Mouse (Mus musculus) hindbrain, embryonic 13.5 days (tissue): ENCODE measurements around the gene Arl8b. TPM values are rescaled to one million over a fixed set of nuclear protein-coding genes. Genes with fewer than 3 reads are reported as not detected.

ENCODE experiments used
- ATAC-seq: fragments of 200-750 bp; cut with Nextera tagmentation; 2 replicates; pipeline ENCODE4 v1.8.0; 2017; ENCODE audit warnings: moderate TSS enrichment; ENCODE audit not compliant: low FRiP score
- H3K27ac ChIP-seq: fragments of 300-500 bp; sonication (generic); 2 replicates; pipeline ENCODE4 v1.5.1; 2015; ENCODE audit warnings: inconsistent platforms, mild to moderate bottlenecking, moderate library complexity
- H3K27me3 ChIP-seq: fragments of 300-500 bp; sonication (generic); 2 replicates; pipeline ENCODE4 v1.6.1; 2015; ENCODE audit warnings: mild to moderate bottlenecking, inconsistent platforms
- H3K36me3 ChIP-seq: fragments of 300-500 bp; sonication (generic); 2 replicates; pipeline ENCODE4 v1.6.1; 2015; ENCODE audit warnings: mild to moderate bottlenecking, inconsistent platforms
- H3K4me1 ChIP-seq: fragments of 300-500 bp; sonication (generic); replicated peaks from 2 replicates; pipeline ENCODE4 v1.6.1; 2015; ENCODE audit warnings: inconsistent platforms
- H3K4me2 ChIP-seq: fragments of 300-500 bp; sonication (generic); 2 replicates; pipeline ENCODE4 v1.6.1; 2015; ENCODE audit warnings: inconsistent platforms, mild to moderate bottlenecking, moderate library complexity
- H3K4me3 ChIP-seq: fragments of 300-500 bp; sonication (generic); 2 replicates; pipeline ENCODE4 v1.5.1; 2015; ENCODE audit warnings: mild to moderate bottlenecking, inconsistent platforms
- H3K9ac ChIP-seq: fragments of 300-500 bp; sonication (generic); 2 replicates; pipeline ENCODE4 v1.6.1; 2015; ENCODE audit warnings: mild to moderate bottlenecking, inconsistent platforms
- H3K9me3 ChIP-seq: fragments of 300-500 bp; sonication (generic); 2 replicates; pipeline ENCODE4 v1.6.1; 2016; ENCODE audit warnings: inconsistent platforms
- WGBS: fragments of 180-500 bp; shearing (Covaris S2); methylation state at CpG from one replicate; pipeline ENCODE4 v1.1.7; 2015; 5-methylcytosine and 5-hydroxymethylcytosine counted together
- polyA plus RNA-seq: library from polyadenylated mRNA; unstranded; fragments of >200 nt; fragmentation: Nextera tagmentation; extraction: Ambion mirVana; gene quantifications from 2 replicates; pipeline ENCODE4 v1.2.1, GENCODE M21; 2015

Gene Arl8b
- polyA plus RNA-seq, 1 experiment from 2014 or later: 98.2 TPM

GRCm38 (mm10) chr6:108796706-108797105 is 13.8 kb downstream of the Arl8b start:
- WGBS: 30% methylated on average over 2 of the region's 2 CpGs
- H3K36me3 ChIP-seq: no peaks in the 10 kb centered on the region

DNA sequence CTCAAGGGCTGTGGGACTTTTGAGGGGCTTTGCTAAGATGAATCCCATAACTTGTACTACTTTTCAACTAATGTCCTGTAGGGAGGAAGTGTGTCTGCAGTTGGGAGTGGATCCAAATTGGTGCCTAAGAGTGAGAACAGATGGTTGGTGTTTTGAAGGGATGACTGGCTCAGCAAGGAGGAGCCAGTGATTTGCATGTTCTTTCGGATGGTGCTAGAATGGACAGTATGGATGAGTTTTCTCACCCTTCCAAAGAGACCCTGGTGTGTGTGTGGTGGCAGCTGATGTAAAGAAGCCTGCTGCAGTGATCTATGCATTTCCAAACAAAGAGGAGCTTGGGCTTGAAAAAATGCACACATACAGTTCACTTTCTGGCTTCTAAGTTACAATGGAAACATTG is 22.3 kb downstream of the Arl8b start:
- Histone ChIP-seq H3K36me3 (no peaks in the 10 kb centered on the region), H3K4me2 (no peak overlapping the region), H3K9me3 (no peaks in the 10 kb centered on the region), H3K27me3 (no peaks in the 10 kb centered on the region), H3K4me3 (no peak overlapping the region), H3K9ac (no peak overlapping the region), H3K27ac (no peak overlapping the region), H3K4me1 (peaks cover 18% of the 10 kb centered on the region)
- 9% methylated on average over 1 of the region's 1 CpGs for WGBS
- ATAC-seq: no peak

More at GRCm38 (mm10) chr6:108796706-108797105, 13.8 kb downstream of the Arl8b start:
- Histone ChIP-seq H3K27ac (no peak overlapping the region), H3K4me3 (no peak overlapping the region), H3K4me2 (no peak overlapping the region), H3K9ac (no peak overlapping the region), H3K9me3 (no peaks in the 10 kb centered on the region), H3K27me3 (no peaks in the 10 kb centered on the region), H3K4me1 (peaks cover 26% of the 10 kb centered on the region)
- 0 out of 2 replicates have a peak, but pooled peaks have one; percentile 33 for ATAC-seq

DNA sequence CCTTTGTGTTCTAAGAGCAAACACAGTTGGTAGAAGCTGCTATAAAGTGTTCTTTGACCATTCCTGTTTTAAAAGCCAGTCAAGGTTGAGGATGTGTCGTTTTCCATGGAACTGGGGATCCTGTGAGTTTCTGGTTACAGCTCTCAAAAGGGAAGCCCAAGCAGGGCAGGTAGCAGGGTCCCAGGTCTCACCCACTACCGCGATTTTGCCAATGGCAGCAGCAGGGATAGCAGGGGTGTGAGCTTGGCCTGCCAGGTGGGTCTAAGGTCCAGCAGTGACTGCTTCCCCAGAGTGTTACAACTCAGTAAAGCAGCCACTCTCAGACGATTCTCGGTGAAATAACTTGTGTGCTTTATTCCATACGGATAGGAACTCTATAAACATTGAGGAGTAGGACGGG is 23.0 kb downstream of the Arl8b start:
- no peak overlapping the region for H3K9ac ChIP-seq
- WGBS: 86% methylated on average over 7 of the region's 7 CpGs
- no peak overlapping the region for H3K4me3 ChIP-seq
- no peaks in the 10 kb centered on the region for H3K27me3 ChIP-seq
- ATAC-seq: no peak
- H3K4me1 ChIP-seq: peaks cover 18% of the 10 kb centered on the region
- H3K4me2 ChIP-seq: no peak overlapping the region
- no peaks in the 10 kb centered on the region for H3K36me3 ChIP-seq
- no peaks in the 10 kb centered on the region for H3K9me3 ChIP-seq
- H3K27ac ChIP-seq: peak overlapping the region; percentile 37; the same call in 1 of the 2 replicates

GRCm38 (mm10) chr6:108807446-108807845 is 24.5 kb downstream of the Arl8b start:
- H3K27me3 ChIP-seq: no peaks in the 10 kb centered on the region
- H3K9ac ChIP-seq: no peak overlapping the region
- no peaks in the 10 kb centered on the region for H3K36me3 ChIP-seq
- H3K4me1 ChIP-seq: peaks cover 18% of the 10 kb centered on the region
- no peak overlapping the region for H3K4me3 ChIP-seq
- ATAC-seq: no peak
- WGBS: 73% methylated on average over 3 of the region's 3 CpGs
- H3K4me2 ChIP-seq: no peak overlapping the region
- no peak overlapping the region for H3K27ac ChIP-seq
- no peaks in the 10 kb centered on the region for H3K9me3 ChIP-seq

DNA sequence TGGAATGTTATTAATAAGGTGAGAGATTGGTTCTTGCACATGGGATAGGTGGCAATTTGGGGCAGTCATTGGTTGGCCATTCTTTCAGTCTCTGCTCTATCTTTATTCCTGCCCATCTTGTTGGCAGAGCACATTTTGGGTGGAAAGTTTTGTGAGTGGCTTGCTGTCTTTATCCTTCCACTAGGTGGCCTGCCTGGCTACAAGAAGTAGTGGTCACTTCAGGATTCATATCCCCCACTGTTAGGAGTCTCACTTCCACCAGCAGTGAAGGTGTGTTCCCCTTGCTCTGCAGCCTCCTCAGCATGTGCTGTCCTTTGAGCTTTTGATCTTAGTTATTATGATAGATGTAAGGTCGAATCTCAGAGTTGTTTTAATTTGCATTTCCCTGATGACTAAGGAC is 25.9 kb downstream of the Arl8b start:
- Histone ChIP-seq H3K9me3 (no peaks in the 10 kb centered on the region), H3K4me3 (no peak overlapping the region), H3K9ac (no peak overlapping the region), H3K27me3 (no peaks in the 10 kb centered on the region), H3K36me3 (no peaks in the 10 kb centered on the region), H3K27ac (no peak overlapping the region), H3K4me1 (peaks cover 18% of the 10 kb centered on the region), H3K4me2 (no peak overlapping the region)
- 94% methylated on average over 1 of the region's 1 CpGs for WGBS
- ATAC-seq: no peak

DNA sequence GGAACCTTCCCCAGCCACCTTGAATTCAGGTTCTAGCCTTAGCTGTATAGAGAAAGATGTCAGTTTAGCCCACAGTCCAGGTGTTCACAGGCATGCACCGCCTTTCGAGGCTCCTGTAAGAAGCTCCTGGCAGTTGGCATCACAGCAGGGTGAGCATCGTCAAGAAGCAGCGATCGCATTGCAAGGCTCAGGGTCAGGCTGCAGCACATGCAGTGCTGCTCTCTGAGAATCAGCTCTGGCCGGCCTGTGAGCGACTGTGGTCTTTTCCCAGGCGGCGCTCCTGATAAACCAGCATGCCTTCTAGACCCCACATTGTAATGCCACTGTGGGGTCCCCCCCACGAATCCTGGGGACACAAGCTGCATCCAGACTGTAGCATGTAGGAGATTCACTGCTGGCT is 27.3 kb downstream of the Arl8b start:
- Histone ChIP-seq H3K27me3 (no peaks in the 10 kb centered on the region), H3K4me1 (peaks cover 9% of the 10 kb centered on the region), H3K9ac (no peak overlapping the region), H3K9me3 (no peaks in the 10 kb centered on the region), H3K4me3 (no peak overlapping the region), H3K36me3 (peaks cover 6% of the 10 kb centered on the region), H3K4me2 (no peak overlapping the region), H3K27ac (no peak overlapping the region)
- ATAC-seq: no peak
- 60% methylated on average over 10 of the region's 10 CpGs for WGBS

- Histone ChIP-seq H3K9me3 (no peaks in the 10 kb centered on the region), H3K27ac (no peak overlapping the region), H3K4me1 (no peaks in the 10 kb centered on the region), H3K4me2 (no peak overlapping the region), H3K27me3 (no peaks in the 10 kb centered on the region), H3K9ac (no peak overlapping the region), H3K4me3 (no peak overlapping the region), H3K36me3 (peaks cover 16% of the 10 kb centered on the region)
- WGBS: 90% methylated on average over 2 of the region's 2 CpGs
- no peak for ATAC-seq
Measured at GRCm38 (mm10) chr6:108812134-108812533, 29.2 kb downstream of the Arl8b start.

DNA sequence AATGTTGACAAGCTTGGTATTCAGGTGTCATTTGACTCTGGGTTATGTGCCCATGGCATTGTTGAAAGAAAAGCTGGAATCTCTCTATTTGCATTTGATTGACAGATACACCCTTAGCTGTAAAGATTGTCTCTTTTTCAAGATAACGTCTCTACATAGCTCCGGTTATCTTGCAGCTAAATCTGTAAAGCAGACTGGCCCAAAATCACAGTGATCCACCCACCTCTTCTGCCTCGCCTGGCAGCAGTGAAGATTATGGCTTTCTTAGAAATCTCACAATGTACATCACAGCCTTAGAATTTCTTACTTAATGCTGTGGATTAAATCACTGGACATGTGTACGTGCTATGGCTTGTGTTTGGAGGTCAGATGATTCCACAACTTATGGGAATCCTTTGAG is 34.6 kb downstream of the Arl8b start:
- no peak for ATAC-seq
- WGBS: 77% methylated on average over 4 of the region's 4 CpGs
- no peak overlapping the region for H3K27ac ChIP-seq
- H3K4me3 ChIP-seq: no peak overlapping the region
- no peak overlapping the region for H3K4me2 ChIP-seq
- no peaks in the 10 kb centered on the region for H3K27me3 ChIP-seq
- H3K36me3 ChIP-seq: peaks cover 53% of the 10 kb centered on the region
- no peaks in the 10 kb centered on the region for H3K4me1 ChIP-seq
- no peaks in the 10 kb centered on the region for H3K9me3 ChIP-seq
- no peak overlapping the region for H3K9ac ChIP-seq

DNA sequence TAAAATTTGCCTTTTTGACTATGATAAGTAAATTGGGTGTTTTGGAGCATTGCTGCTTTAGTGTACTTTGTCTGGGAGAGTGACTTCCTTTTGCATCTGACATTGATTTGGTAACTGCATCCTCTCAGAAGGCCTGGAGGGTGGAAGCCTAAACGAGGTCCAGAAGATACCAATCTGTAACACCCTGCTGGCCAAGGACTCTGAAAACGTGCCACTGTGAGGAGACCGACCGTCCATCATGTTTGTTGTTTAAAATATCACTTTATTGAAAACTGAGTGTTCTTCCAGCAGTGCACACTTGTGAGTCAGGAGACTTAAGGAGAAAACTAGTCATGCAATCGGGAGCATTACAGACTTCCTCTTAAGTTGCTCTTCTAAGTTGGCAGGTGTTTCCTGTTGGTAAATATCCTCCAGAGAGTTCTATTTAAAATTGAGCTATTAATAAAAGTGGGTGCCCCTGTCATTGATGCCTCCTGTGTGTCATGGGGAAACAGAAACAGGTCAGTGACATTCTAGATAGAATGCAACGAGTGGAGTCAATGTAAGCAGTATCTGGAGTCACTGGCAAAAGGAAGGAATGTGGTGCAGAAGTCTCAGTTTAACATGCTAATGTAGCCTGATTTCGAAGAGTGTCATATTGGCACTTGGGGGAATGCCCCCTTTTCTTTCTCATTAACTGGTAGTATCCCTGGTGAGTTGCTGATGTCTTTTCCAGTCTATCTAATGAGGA is 42.1 kb downstream of the Arl8b start:
- H3K9me3 ChIP-seq: no peaks in the 10 kb centered on the region
- no peak for ATAC-seq
- H3K27ac ChIP-seq: no peak overlapping the region
- WGBS: 79% methylated on average over 7 of the region's 7 CpGs
- peaks cover 13% of the 10 kb centered on the region for H3K4me1 ChIP-seq
- H3K36me3 ChIP-seq: peaks cover 37% of the 10 kb centered on the region
- H3K27me3 ChIP-seq: no peaks in the 10 kb centered on the region
- no peak overlapping the region for H3K4me3 ChIP-seq
- H3K4me2 ChIP-seq: no peak overlapping the region
- no peak overlapping the region for H3K9ac ChIP-seq

- Histone ChIP-seq H3K9me3 (no peaks in the 10 kb centered on the region), H3K9ac (no peak overlapping the region), H3K4me2 (no peak overlapping the region), H3K27me3 (no peaks in the 10 kb centered on the region), H3K36me3 (peaks cover 33% of the 10 kb centered on the region), H3K27ac (no peak overlapping the region), H3K4me3 (no peak overlapping the region), H3K4me1 (peaks cover 16% of the 10 kb centered on the region)
- WGBS: 90% methylated on average over 3 of the region's 3 CpGs
- ATAC-seq: no peak
Measured at GRCm38 (mm10) chr6:108826070-108826469, 43.2 kb downstream of the Arl8b start.

DNA sequence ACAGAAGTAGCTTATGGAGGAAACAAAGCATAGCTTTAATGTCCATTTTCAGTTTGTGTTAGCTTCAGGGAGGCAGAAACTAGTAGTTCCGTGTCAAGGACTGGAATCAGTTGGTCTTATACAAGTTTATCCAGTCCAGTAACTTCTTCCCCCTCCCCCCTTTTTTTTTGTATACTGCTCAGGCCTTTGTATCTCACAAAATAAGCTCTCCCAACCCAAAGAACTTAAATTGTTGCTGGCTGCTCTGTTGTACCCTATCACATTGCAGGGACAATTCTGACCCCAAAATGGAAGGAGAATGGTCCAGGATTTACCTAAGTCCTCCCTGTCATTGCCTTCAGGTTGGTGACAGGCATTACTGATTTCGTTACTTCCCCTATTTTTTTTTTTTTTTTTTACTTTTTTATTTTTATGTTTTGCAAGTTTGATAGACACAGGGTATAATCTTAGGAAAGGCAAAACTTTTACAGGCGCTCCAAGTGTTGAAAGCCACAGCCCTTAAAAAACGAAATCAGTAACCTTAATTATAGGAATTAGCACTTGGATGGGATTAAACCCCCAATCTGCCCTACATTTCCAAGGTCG is 44.5 kb downstream of the Arl8b start:
- Histone ChIP-seq H3K27me3 (no peaks in the 10 kb centered on the region), H3K4me1 (peaks cover 20% of the 10 kb centered on the region), H3K4me3 (no peak overlapping the region), H3K4me2 (peak overlapping the region; percentile 92), H3K9ac (no peak overlapping the region), H3K36me3 (peaks cover 20% of the 10 kb centered on the region), H3K9me3 (no peaks in the 10 kb centered on the region), H3K27ac (no peak overlapping the region)
- no peak for ATAC-seq
- 28% methylated on average over 5 of the region's 5 CpGs for WGBS

DNA sequence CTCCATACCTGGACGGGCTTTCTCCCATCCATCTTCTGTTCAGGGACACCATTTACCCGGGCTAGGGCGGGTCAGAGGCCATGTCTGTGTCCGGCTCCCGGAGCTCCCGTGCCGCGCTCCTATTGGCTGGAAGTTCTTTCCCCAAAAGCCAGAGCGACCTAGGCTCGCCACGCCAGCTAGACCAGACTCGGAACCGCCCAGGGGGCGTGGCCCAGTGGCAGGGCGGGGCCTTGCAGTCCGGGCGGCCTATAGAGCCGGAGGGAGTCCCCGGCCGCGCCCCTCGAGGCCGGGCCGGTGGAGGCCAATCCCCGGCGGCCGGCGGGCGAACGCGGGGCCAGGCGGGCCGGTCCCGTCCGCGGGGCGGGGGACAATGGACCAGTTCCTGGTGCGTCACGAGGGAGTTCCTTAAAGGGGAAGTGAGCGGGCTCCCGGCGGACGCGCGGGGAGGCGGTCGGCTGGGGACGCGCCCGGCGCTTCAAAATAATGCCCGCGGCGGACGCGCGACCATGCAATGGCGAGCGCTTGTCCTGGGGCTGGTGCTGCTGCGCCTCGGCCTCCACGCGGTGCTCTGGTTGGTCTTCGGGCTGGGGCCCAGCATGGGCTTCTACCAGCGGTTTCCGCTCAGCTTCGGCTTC is 45.5 kb downstream of the Arl8b start, which contains the start of gene Edem1:
TSS of gene Edem1 (plus strand) at position 408 of the 635 bp plus-strand sequence.
- Histone ChIP-seq H3K4me3 (peak within 1 kb of the TSS; percentile 92), H3K27me3 (no peaks in the 10 kb centered on the region), H3K4me2 (peak within 1 kb of the TSS; percentile 92), H3K36me3 (peaks cover 11% of the 10 kb centered on the region), H3K9me3 (no peaks in the 10 kb centered on the region), H3K4me1 (peaks cover 20% of the 10 kb centered on the region), H3K27ac (peak within 1 kb of the TSS; percentile 83), H3K9ac (peak within 1 kb of the TSS; percentile 96)
- WGBS: under 1% methylated on average over 63 of the region's 67 CpGs
- ATAC-seq: peak; percentile 97
